Mouse (Mus musculus): ENCODE results near the gene Mief2.

Mief2 gene

GRCm38 (mm10) chr11:60712639-60713255 is 15.5 kb upstream of the Mief2 start:
- in situ Hi-C loops (cut with MboI, MseI): no loop called here

GRCm38 (mm10) chr11:60715833-60716232 is 12.4 kb upstream of the Mief2 start:
- in situ Hi-C loops (cut with MboI, MseI): no loop called here

- in situ Hi-C loops (cut with MboI, MseI): no loop called here
Observed at GRCm38 (mm10) chr11:60719263-60719662, 8.9 kb upstream of the Mief2 start.

- in situ Hi-C loops (cut with MboI, MseI): no loop called here
Observed at GRCm38 (mm10) chr11:60726601-60727391, 1.4 kb upstream of the Mief2 start, which contains the start of gene Flii. TSS of gene Flii (minus strand) at chr11:60727263.

GRCm38 (mm10) chr11:60727392-60728140 is 632 bp upstream of the Mief2 start:
- in situ Hi-C loops (cut with MboI, MseI): no loop called here

- in situ Hi-C loops (cut with MboI, MseI): no loop called here
Observed at GRCm38 (mm10) chr11:60729217-60729641, 1.0 kb downstream of the Mief2 start.

- in situ Hi-C loops (cut with MboI, MseI): no loop called here
Observed at GRCm38 (mm10) chr11:60730169-60730568, 2.0 kb downstream of the Mief2 start.

GRCm38 (mm10) chr11:60731251-60731650 is 3.1 kb downstream of the Mief2 start:
- in situ Hi-C loops (cut with MboI, MseI): no loop called here

- in situ Hi-C loops (cut with MboI, MseI): no loop called here
Observed at GRCm38 (mm10) chr11:60734206-60734605, 6.0 kb downstream of the Mief2 start.

GRCm38 (mm10) chr11:60735191-60735590 is 7.0 kb downstream of the Mief2 start:
- in situ Hi-C loops (cut with MboI, MseI): no loop called here

- in situ Hi-C loops (cut with MboI, MseI): no loop called here
Observed at GRCm38 (mm10) chr11:60736491-60736890, 8.3 kb downstream of the Mief2 start.

GRCm38 (mm10) chr11:60737450-60737849 is 9.3 kb downstream of the Mief2 start:
- in situ Hi-C loops (cut with MboI, MseI): no loop called here

GRCm38 (mm10) chr11:60740321-60740720 is 12.1 kb downstream of the Mief2 start:
- in situ Hi-C loops (cut with MboI, MseI): no loop called here

- in situ Hi-C loops (cut with MboI, MseI): no loop called here
Observed at GRCm38 (mm10) chr11:60755570-60755969, 27.4 kb downstream of the Mief2 start.

GRCm38 (mm10) chr11:60761681-60762080 is 33.5 kb downstream of the Mief2 start:
- in situ Hi-C loops (cut with MboI, MseI): loop anchor here (10.0 kb wide), 1 partner anchor 1837 kb away; no protein-coding TSS in a partner anchor

- in situ Hi-C loops (cut with MboI, MseI): loop anchor here (10.0 kb wide), 1 partner anchor 1842 kb away; no protein-coding TSS in a partner anchor
Observed at GRCm38 (mm10) chr11:60766969-60767368, 38.8 kb downstream of the Mief2 start.

GRCm38 (mm10) chr11:60769322-60769721 is 41.1 kb downstream of the Mief2 start:
- in situ Hi-C loops (cut with MboI, MseI): loop anchor here (10.0 kb wide), 1 partner anchor 1845 kb away; no protein-coding TSS in a partner anchor

- in situ Hi-C loops (cut with MboI, MseI): no loop called here
Observed at GRCm38 (mm10) chr11:60770776-60771175, 42.6 kb downstream of the Mief2 start.

- in situ Hi-C loops (cut with MboI, MseI): no loop called here
Observed at GRCm38 (mm10) chr11:60772161-60772560, 44.0 kb downstream of the Mief2 start.

GRCm38 (mm10) chr11:60774158-60774689 is 46.0 kb downstream of the Mief2 start:
- in situ Hi-C loops (cut with MboI, MseI): no loop called here

- in situ Hi-C loops (cut with MboI, MseI): loop anchor here (5.0 kb wide), 1 partner anchor 78 kb away; the partner anchor contains the start of gene Llgl1
Observed at GRCm38 (mm10) chr11:60774841-60775240, 46.6 kb downstream of the Mief2 start.

GRCm38 (mm10) chr11:60775578-60775977 is 47.4 kb downstream of the Mief2 start:
- in situ Hi-C loops (cut with MboI, MseI): loop anchor here (5.0 kb wide), 1 partner anchor 78 kb away; the partner anchor contains the start of gene Llgl1
